Mouse (Mus musculus) cerebellum, adult 2 months (tissue): ENCODE measurements at regions not wholly inside any gene's neighbourhood (a gene's known extent, or its start where the extent isn't known, plus 50 kb on each side); places are given as distances from the start of the nearest gene placed in this dataset.

Source experiments
- CTCF ChIP-seq: fragments of 200-500 bp; IDR thresholded peaks from 2 replicates; pipeline ENCODE4 v1.5.1; 2011; ENCODE audit warnings: low read depth, mild to moderate bottlenecking, control low read depth, low read length, moderate library complexity, borderline replicate concordance; ENCODE audit not compliant: insufficient read depth
- POLR2A ChIP-seq: fragments of 200-500 bp; IDR thresholded peaks from 2 replicates; pipeline ENCODE4 v1.6.1; 2011; ENCODE audit warnings: low read length, control low read depth, borderline replicate concordance; ENCODE audit not compliant: insufficient read depth

DNA sequence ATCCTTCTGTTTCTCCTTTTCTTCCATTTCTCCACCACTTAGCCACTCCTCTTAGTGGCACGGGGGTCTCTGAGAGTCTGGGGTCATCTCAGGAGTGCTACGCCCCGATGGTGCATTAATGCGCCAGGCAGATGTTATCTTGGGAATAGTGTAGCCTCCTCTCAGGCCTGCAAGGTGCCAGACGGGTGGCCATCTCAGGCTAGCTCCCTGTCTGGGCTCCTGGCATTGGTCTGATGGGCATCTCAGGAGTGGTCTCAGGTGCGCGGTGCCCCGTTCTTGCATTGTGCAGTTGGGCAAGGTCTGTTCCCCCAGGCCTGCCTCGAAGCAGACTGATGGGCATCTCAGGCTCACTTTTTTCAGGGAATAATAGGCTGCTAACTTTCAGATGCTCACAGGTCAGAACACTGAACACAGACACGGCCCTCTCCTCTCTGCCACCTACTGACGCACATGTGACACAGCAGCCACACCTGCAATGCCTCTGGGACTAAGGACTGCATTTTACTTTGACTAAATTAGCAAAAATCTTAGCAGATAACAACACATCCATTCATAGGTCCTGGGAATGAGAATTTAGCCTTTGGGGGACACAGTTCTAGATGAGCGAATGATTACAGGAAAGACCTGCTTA, 298.0 kb downstream of the Etnk1 start:
- TF ChIP-seq CTCF: peak; percentile 39; the same call in 1 of the 2 replicates
- TF ChIP-seq POLR2A: no peak
